Mouse (Mus musculus): ENCODE data around the gene Gm36028.

DNA sequence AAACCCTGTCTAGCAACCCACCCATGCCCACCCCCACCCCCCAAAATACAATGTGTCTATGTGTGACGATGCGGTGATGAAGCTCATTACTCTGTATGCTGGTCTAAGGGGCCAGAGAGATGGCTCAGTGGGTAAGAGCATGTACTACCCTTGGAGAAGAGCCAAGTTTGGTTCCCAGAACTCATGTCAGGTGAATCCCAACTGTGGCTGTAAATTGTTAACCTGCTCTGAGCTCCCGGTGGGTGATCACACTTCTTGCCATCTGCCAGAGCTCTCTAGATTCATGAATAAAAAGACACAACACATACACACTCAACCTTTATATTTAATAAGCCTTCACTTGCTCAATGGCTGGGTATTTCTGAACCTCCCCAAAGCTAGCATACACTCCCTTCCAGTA is 45.5 kb upstream of the Gm36028 start:
- TF ChIP-seq POLR2A (IDR thresholded peaks at IDR 0.05; ENCODE audit: insufficient read depth, low read depth, low read length) (no peak), CTCF (IDR thresholded peaks at IDR 0.05; ENCODE audit: insufficient read depth, low read depth, low read length) (no peak)
